Mouse (Mus musculus) intestine, embryonic 16.5 days (tissue): Measurements from ENCODE around the gene Lrrfip2. TPM values are rescaled to one million over a fixed set of nuclear protein-coding genes. Genes with fewer than 3 reads are reported as not detected.

Source experiments
- ATAC-seq: fragments of 200-750 bp; cut with Nextera tagmentation; 2 replicates; pipeline ENCODE4 v1.8.0; 2017; ENCODE audit warnings: moderate TSS enrichment, moderate library complexity
- H3K27ac ChIP-seq: fragments of 300-500 bp; sonication (generic); 2 replicates; pipeline ENCODE4 v1.5.1; 2014; ENCODE audit warnings: mild to moderate bottlenecking, low read length
- H3K27me3 ChIP-seq: fragments of 300-500 bp; sonication (generic); replicated peaks from 2 replicates; pipeline ENCODE4 v1.6.1; 2014; ENCODE audit warnings: low read length, control low read depth, mixed read lengths; ENCODE audit not compliant: control insufficient read depth, insufficient read depth
- H3K36me3 ChIP-seq: fragments of 300-500 bp; sonication (generic); 2 replicates; pipeline ENCODE4 v1.6.1; 2014; ENCODE audit warnings: low read length, control low read depth; ENCODE audit not compliant: control insufficient read depth, insufficient read depth
- H3K4me1 ChIP-seq: fragments of 300-500 bp; sonication (generic); 2 replicates; pipeline ENCODE4 v1.6.1; 2014; ENCODE audit warnings: low read length, control low read depth, mixed read lengths; ENCODE audit not compliant: control insufficient read depth, insufficient read depth
- H3K4me2 ChIP-seq: fragments of 300-500 bp; sonication (generic); 2 replicates; pipeline ENCODE4 v1.6.1; 2014; ENCODE audit warnings: low read depth, low read length, control low read depth
- H3K4me3 ChIP-seq: fragments of 300-500 bp; sonication (generic); 2 replicates; pipeline ENCODE4 v1.5.1; 2014; ENCODE audit warnings: mild to moderate bottlenecking, low read length
- H3K9ac ChIP-seq: fragments of 300-500 bp; sonication (generic); 2 replicates; pipeline ENCODE4 v1.6.1; 2014; ENCODE audit warnings: low read depth, low read length
- H3K9me3 ChIP-seq: fragments of 300-500 bp; sonication (generic); 2 replicates; pipeline ENCODE4 v1.6.1; 2016; ENCODE audit warnings: low read length, control low read depth; ENCODE audit not compliant: control insufficient read depth
- WGBS: fragments of 180-500 bp; shearing (Covaris S2); extraction: QIAGEN DNeasy Blood & Tissue Kit; methylation state at CpG from one replicate; pipeline ENCODE4 v1.1.7; 2014; 5-methylcytosine and 5-hydroxymethylcytosine counted together
- polyA plus RNA-seq: library from polyadenylated mRNA; unstranded; fragments of >200 nt; fragmentation: Nextera tagmentation; extraction: Ambion mirVana; gene quantifications from 2 replicates; pipeline ENCODE4 v1.2.1, GENCODE M21; 2015

The Lrrfip2 gene
- polyA plus RNA-seq, 1 experiment from 2014 or later, result 38.4 TPM

DNA sequence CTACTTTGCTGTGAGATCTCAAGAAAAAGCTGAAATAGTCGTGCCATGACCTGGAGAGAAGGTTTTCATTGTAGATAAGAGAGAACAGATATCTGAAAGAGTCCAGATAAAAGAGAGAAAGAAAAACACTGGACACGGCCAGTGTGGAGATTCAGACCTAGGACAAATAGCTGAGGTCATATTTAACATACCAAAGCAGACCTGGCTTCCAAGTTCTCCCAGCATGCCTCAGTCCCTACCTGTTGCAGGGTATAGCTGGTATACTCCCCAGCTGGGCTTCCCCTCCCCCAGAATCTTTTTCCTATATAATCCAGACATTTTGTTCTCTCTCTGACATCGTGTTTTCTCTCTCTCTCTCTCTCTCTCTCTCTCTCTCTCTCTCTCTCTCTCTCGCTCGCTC is 29.4 kb upstream of the Lrrfip2 start:
- no peaks in the 10 kb centered on the region for H3K4me1 ChIP-seq
- no peaks in the 10 kb centered on the region for H3K27me3 ChIP-seq
- no peak overlapping the region for H3K27ac ChIP-seq
- ATAC-seq, result no peak
- H3K4me2 ChIP-seq, result no peak overlapping the region
- H3K36me3 ChIP-seq, result no peaks in the 10 kb centered on the region
- 28% methylated on average over 5 of the region's 5 CpGs for WGBS
- no peaks in the 10 kb centered on the region for H3K9me3 ChIP-seq
- H3K9ac ChIP-seq, result no peak overlapping the region
- no peak overlapping the region for H3K4me3 ChIP-seq

DNA sequence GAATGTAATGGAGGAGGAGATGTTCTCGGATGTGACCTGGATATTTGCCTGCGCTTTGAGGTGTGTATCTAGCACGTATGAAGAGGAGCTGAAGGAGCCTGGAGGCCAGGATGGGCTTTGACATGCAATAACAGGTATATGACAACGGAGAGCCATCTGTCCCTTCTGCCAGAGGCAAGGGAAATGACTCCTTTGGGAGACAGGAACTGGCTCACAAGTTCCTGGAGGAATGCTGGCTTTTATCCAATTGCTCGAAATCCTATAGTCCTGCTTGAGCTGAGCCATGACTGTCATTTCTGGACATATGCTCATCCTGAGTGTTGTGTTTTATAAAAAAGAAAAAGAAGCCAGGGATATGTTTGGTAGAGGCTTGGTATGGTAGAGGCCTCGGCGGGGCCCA is 28.5 kb upstream of the Lrrfip2 start:
- H3K4me1 ChIP-seq, result no peaks in the 10 kb centered on the region

GRCm38 (mm10) chr9:111092657-111093056 is 24.7 kb upstream of the Lrrfip2 start:
- H3K27ac ChIP-seq, result no peak overlapping the region
- no peaks in the 10 kb centered on the region for H3K27me3 ChIP-seq
- no peak overlapping the region for H3K4me3 ChIP-seq
- H3K9me3 ChIP-seq, result no peaks in the 10 kb centered on the region
- ATAC-seq, result no peak
- H3K36me3 ChIP-seq, result no peaks in the 10 kb centered on the region
- H3K9ac ChIP-seq, result no peak overlapping the region
- 70% methylated on average over 9 of the region's 9 CpGs for WGBS
- H3K4me2 ChIP-seq, result no peak overlapping the region
- peaks cover 9% of the 10 kb centered on the region for H3K4me1 ChIP-seq

More for the DNA sequence above, 28.5 kb upstream of the Lrrfip2 start:
- no peak overlapping the region for H3K4me2 ChIP-seq
- no peaks in the 10 kb centered on the region for H3K27me3 ChIP-seq
- no peaks in the 10 kb centered on the region for H3K36me3 ChIP-seq
- no peak overlapping the region for H3K9ac ChIP-seq
- no peak overlapping the region for H3K27ac ChIP-seq
- no peaks in the 10 kb centered on the region for H3K9me3 ChIP-seq
- WGBS, result 43% methylated on average over 7 of the region's 7 CpGs
- no peak overlapping the region for H3K4me3 ChIP-seq
- no peak for ATAC-seq

DNA sequence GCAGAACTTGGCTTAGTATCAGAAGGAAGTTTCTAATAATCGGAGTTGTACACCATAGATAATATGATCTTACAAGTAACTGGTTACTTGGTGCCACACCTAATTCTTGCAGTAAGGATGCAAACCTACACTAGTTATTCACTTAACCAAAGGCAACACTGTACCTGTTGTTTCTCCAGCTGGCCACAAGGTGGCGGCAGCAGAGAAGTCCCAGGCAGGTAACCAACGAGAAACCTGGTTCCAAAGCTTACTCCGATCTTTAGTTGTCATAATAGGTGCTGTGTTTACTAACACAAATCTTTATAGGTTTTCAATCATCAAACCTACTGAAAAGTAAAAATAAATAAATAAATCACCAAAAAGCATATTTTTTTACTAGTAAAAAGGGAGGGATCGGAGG is 24.3 kb upstream of the Lrrfip2 start:
- WGBS, result 27% methylated on average over 5 of the region's 5 CpGs
- Histone ChIP-seq H3K4me3 (no peak overlapping the region), H3K9ac (no peak overlapping the region), H3K4me1 (peaks cover 9% of the 10 kb centered on the region), H3K4me2 (no peak overlapping the region), H3K27ac (no peak overlapping the region), H3K36me3 (no peaks in the 10 kb centered on the region), H3K9me3 (no peaks in the 10 kb centered on the region), H3K27me3 (no peaks in the 10 kb centered on the region)
- ATAC-seq, result peak; percentile 39; the same call in 1 of the 2 replicates

DNA sequence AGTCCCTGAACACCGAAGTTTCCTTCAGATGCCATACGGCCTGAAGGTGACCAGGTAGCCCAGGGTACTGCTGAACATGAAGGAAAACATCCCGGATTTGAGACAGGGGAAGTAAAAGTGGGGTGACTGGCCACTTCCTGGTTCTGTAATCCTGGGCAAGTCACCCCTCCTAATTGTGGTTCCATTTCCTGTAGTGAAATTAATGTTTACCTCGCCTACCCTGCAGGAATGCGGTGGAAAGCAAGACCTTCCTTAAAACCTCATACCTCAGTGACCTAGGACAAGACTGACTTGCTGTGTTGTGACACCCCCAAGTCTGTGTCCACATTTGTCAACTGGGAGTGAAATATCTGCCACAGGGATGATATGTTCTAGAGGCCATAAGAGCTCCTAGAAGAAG is 22.8 kb upstream of the Lrrfip2 start:
- Histone ChIP-seq H3K36me3 (no peaks in the 10 kb centered on the region), H3K4me3 (no peak overlapping the region), H3K4me1 (peaks cover 9% of the 10 kb centered on the region), H3K27ac (no peak overlapping the region), H3K9me3 (no peaks in the 10 kb centered on the region), H3K9ac (no peak overlapping the region), H3K27me3 (no peaks in the 10 kb centered on the region), H3K4me2 (no peak overlapping the region)
- no peak for ATAC-seq
- 64% methylated on average over 5 of the region's 5 CpGs for WGBS

DNA sequence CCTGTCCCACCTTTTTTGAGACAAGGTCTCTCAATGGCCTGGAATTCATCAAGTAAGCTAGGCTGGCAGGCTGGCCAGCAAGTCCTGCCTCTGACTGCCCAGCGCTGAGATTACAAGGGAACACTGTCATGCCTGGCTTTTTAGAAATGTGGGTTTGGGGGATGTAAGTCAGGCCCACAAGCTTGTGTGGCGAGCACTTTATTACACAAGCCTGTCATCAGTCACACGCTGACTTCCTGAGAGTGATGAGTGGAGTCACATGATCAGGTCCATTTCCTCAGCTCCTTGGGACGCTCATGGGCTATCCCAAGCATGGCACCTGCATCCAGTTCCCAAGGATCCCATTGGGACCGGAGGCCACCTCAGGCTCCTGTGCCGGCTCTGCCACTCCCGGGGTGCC is 21.7 kb upstream of the Lrrfip2 start:
- no peak overlapping the region for H3K27ac ChIP-seq

GRCm38 (mm10) chr9:111096419-111097326 is 20.7 kb upstream of the Lrrfip2 start:
- Histone ChIP-seq H3K4me3 (no peak overlapping the region), H3K27me3 (no peaks in the 10 kb centered on the region), H3K9me3 (no peaks in the 10 kb centered on the region), H3K36me3 (no peaks in the 10 kb centered on the region), H3K4me1 (peaks cover 9% of the 10 kb centered on the region), H3K27ac (no peak overlapping the region), H3K4me2 (no peak overlapping the region), H3K9ac (no peak overlapping the region)
- WGBS, result 83% methylated on average over 16 of the region's 16 CpGs
- no peak for ATAC-seq

More for the DNA sequence above, 21.7 kb upstream of the Lrrfip2 start:
- Histone ChIP-seq H3K36me3 (no peaks in the 10 kb centered on the region), H3K9ac (no peak overlapping the region), H3K4me2 (no peak overlapping the region), H3K4me1 (peaks cover 9% of the 10 kb centered on the region), H3K27me3 (no peaks in the 10 kb centered on the region), H3K9me3 (no peaks in the 10 kb centered on the region), H3K4me3 (no peak overlapping the region)
- no peak for ATAC-seq
- 82% methylated on average over 7 of the region's 7 CpGs for WGBS

DNA sequence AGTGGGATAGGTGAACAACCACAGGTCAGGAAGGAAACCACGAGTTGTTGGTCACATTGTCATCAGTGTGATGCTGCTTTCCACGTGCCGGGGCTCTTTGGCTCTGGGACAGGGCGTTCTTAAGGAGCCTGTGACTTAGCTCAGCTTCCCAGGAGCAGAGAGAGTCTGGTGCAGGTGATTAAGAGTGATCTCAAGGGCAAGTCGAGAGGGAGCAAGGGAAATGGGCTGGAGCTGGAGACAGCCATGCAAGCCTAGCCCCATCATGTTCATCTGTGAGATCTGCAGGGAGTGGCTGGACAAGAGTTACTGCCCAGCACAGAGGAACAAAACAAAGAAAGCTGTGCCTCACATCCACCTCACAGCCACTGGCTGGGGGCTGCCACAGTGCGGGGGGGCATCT is 19.8 kb upstream of the Lrrfip2 start:
- Histone ChIP-seq H3K4me1 (peaks cover 9% of the 10 kb centered on the region), H3K9ac (no peak overlapping the region), H3K27me3 (no peaks in the 10 kb centered on the region), H3K36me3 (no peaks in the 10 kb centered on the region), H3K4me3 (no peak overlapping the region), H3K9me3 (no peaks in the 10 kb centered on the region), H3K4me2 (no peak overlapping the region), H3K27ac (no peak overlapping the region)
- WGBS, result 61% methylated on average over 6 of the region's 6 CpGs
- no peak for ATAC-seq

DNA sequence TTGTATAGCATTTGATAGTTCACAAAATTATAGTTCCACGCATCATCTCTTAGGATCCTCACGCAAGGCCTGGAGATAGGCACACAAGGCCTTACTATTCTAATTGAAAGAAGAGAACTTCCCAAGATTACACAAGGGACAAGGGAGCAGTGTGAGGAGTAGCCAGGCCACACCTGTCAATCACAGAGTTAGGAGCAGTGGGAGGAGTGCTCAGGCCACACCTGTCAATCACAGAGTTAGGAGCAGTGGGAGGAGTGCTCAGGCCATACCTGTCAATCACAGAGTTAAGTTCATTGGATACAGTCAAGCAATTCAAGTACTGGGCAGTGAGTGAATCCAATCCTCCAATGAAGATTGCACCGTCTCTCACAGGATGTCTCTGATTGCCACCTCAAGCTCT is 17.0 kb upstream of the Lrrfip2 start:
- no peak overlapping the region for H3K4me3 ChIP-seq
- no peaks in the 10 kb centered on the region for H3K36me3 ChIP-seq
- no peaks in the 10 kb centered on the region for H3K9me3 ChIP-seq
- H3K9ac ChIP-seq, result no peak overlapping the region
- WGBS, result 89% methylated on average over 3 of the region's 3 CpGs
- H3K27me3 ChIP-seq, result no peaks in the 10 kb centered on the region
- H3K27ac ChIP-seq, result no peak overlapping the region
- peaks cover 5% of the 10 kb centered on the region; the same call in 1 of the 2 replicates for H3K4me1 ChIP-seq
- H3K4me2 ChIP-seq, result no peak overlapping the region
- peak; percentile 73; the same call in 1 of the 2 replicates for ATAC-seq
